Mouse (Mus musculus): ENCODE data around the gene Znfx1. TPM values are rescaled to one million over a fixed set of nuclear protein-coding genes. Genes with fewer than 3 reads are reported as not detected.
A peak's percentile ranks its signal among the peaks of the same experiment; 100 is the strongest.

Znfx1 gene
- total RNA-seq, 1 experiment from 2014 or later = 18.0 TPM

GRCm38 (mm10) chr2:167074587-167074986 is 11.8 kb upstream of the Znfx1 start:
- ATAC-seq (replicated peaks; ENCODE audit: low read depth, poor library complexity, severe bottlenecking) = no peak

GRCm38 (mm10) chr2:167071641-167072601 is 9.1 kb upstream of the Znfx1 start:
- peak; percentile 89 for ATAC-seq (replicated peaks; ENCODE audit: low read depth, poor library complexity, severe bottlenecking)

GRCm38 (mm10) chr2:167071266-167071640 is 8.4 kb upstream of the Znfx1 start:
- ATAC-seq (replicated peaks; ENCODE audit: low read depth, poor library complexity, severe bottlenecking) = no peak

GRCm38 (mm10) chr2:167070341-167070740 is 7.5 kb upstream of the Znfx1 start:
- ATAC-seq (replicated peaks; ENCODE audit: low read depth, poor library complexity, severe bottlenecking) = no peak

- no peak for ATAC-seq (replicated peaks; ENCODE audit: low read depth, poor library complexity, severe bottlenecking)
Observed at GRCm38 (mm10) chr2:167067575-167067974, 4.8 kb upstream of the Znfx1 start.

- no peak for ATAC-seq (replicated peaks; ENCODE audit: low read depth, poor library complexity, severe bottlenecking)
Observed at GRCm38 (mm10) chr2:167066528-167067516, 4.0 kb upstream of the Znfx1 start.

GRCm38 (mm10) chr2:167066031-167066430 is 3.2 kb upstream of the Znfx1 start:
- ATAC-seq (replicated peaks; ENCODE audit: low read depth, poor library complexity, severe bottlenecking) = no peak

- no peak for ATAC-seq (replicated peaks; ENCODE audit: low read depth, poor library complexity, severe bottlenecking)
Observed at GRCm38 (mm10) chr2:167064601-167065295, 1.9 kb upstream of the Znfx1 start.

GRCm38 (mm10) chr2:167063906-167064496 is 1.2 kb upstream of the Znfx1 start:
- ATAC-seq (replicated peaks; ENCODE audit: low read depth, poor library complexity, severe bottlenecking) = no peak

GRCm38 (mm10) chr2:167062497-167062911 is 311 bp downstream of the Znfx1 start:
- peak; percentile 74 for ATAC-seq (replicated peaks; ENCODE audit: low read depth, poor library complexity, severe bottlenecking)

- ATAC-seq (replicated peaks; ENCODE audit: low read depth, poor library complexity, severe bottlenecking) = no peak
Observed at GRCm38 (mm10) chr2:167061381-167062034, 1.3 kb downstream of the Znfx1 start.

GRCm38 (mm10) chr2:167060761-167061160 is 2.1 kb downstream of the Znfx1 start:
- ATAC-seq (replicated peaks; ENCODE audit: low read depth, poor library complexity, severe bottlenecking) = no peak

GRCm38 (mm10) chr2:167060360-167060759 is 2.5 kb downstream of the Znfx1 start:
- ATAC-seq (replicated peaks; ENCODE audit: low read depth, poor library complexity, severe bottlenecking) = no peak

- ATAC-seq (replicated peaks; ENCODE audit: low read depth, poor library complexity, severe bottlenecking) = no peak
Observed at GRCm38 (mm10) chr2:167059960-167060359, 2.9 kb downstream of the Znfx1 start.

- no peak for ATAC-seq (replicated peaks; ENCODE audit: low read depth, poor library complexity, severe bottlenecking)
Observed at GRCm38 (mm10) chr2:167059536-167059935, 3.3 kb downstream of the Znfx1 start.

- ATAC-seq (replicated peaks; ENCODE audit: low read depth, poor library complexity, severe bottlenecking) = no peak
Observed at GRCm38 (mm10) chr2:167058814-167059387, 3.9 kb downstream of the Znfx1 start.

GRCm38 (mm10) chr2:167058201-167058600 is 4.6 kb downstream of the Znfx1 start:
- ATAC-seq (replicated peaks; ENCODE audit: low read depth, poor library complexity, severe bottlenecking) = no peak

GRCm38 (mm10) chr2:167056942-167057323 is 5.9 kb downstream of the Znfx1 start:
- ATAC-seq (replicated peaks; ENCODE audit: low read depth, poor library complexity, severe bottlenecking) = no peak

Data from common myeloid progenitor, adult 5-6 weeks (primary cell).